Mouse (Mus musculus) neural tube, embryonic 10.5 days (tissue): Measurements from ENCODE around the gene C1s1.
"Not testable (repeated sequence)": the region's sequence is repeated elsewhere in the genome, so short reads cannot be mapped to it uniquely, and the experiment has no call there.

ENCODE experiments used
- DNase-seq: peaks from one replicate; pipeline ENCODE4 v3.0.0-alpha.2; 2017; ENCODE audit warnings: low spot score; ENCODE audit errors: extremely low spot score

The C1s1 gene

GRCm38 (mm10) chr6:124542284-124542683 lies at the start of gene C1s1:
Gene C1s1 (minus strand): TSS chr6:124542359.
- DNase-seq, result not testable (repeated sequence)

- no peak for DNase-seq
Measured at GRCm38 (mm10) chr6:124588771-124589170, 46.6 kb upstream of the C1s1 start.

- DNase-seq, result no peak
Measured at GRCm38 (mm10) chr6:124586266-124586665, 44.1 kb upstream of the C1s1 start.

- no peak for DNase-seq
Measured at GRCm38 (mm10) chr6:124585761-124586160, 43.6 kb upstream of the C1s1 start.

GRCm38 (mm10) chr6:124584935-124585334 lies 42.8 kb upstream of the C1s1 start:
- no peak for DNase-seq

- no peak for DNase-seq
Measured at GRCm38 (mm10) chr6:124582231-124582630, 40.1 kb upstream of the C1s1 start.

- DNase-seq, result not testable (repeated sequence)
Measured at GRCm38 (mm10) chr6:124580155-124580554, 38.0 kb upstream of the C1s1 start.

GRCm38 (mm10) chr6:124575155-124575678 lies 33.1 kb upstream of the C1s1 start:
- not testable (repeated sequence) for DNase-seq

GRCm38 (mm10) chr6:124570026-124570425 lies 27.9 kb upstream of the C1s1 start, which contains the start of gene C1rb:
Gene C1rb (plus strand): TSS chr6:124570294.
- peak; percentile 65 for DNase-seq

- not testable (repeated sequence) for DNase-seq
Measured at GRCm38 (mm10) chr6:124561611-124562010, 19.5 kb upstream of the C1s1 start.

- not testable (repeated sequence) for DNase-seq
Measured at GRCm38 (mm10) chr6:124561156-124561555, 19.0 kb upstream of the C1s1 start.

GRCm38 (mm10) chr6:124555956-124556355 lies 13.8 kb upstream of the C1s1 start:
- DNase-seq, result not testable (repeated sequence)

GRCm38 (mm10) chr6:124552766-124553165 lies 10.6 kb upstream of the C1s1 start:
- DNase-seq, result no peak

GRCm38 (mm10) chr6:124549023-124549550 lies 6.9 kb upstream of the C1s1 start:
- no peak for DNase-seq

GRCm38 (mm10) chr6:124547979-124548378 lies 5.8 kb upstream of the C1s1 start:
- not testable (repeated sequence) for DNase-seq

- DNase-seq, result no peak
Measured at GRCm38 (mm10) chr6:124545425-124545824, 3.3 kb upstream of the C1s1 start.

- no peak for DNase-seq
Measured at GRCm38 (mm10) chr6:124544466-124544865, 2.3 kb upstream of the C1s1 start.

GRCm38 (mm10) chr6:124541176-124541575 lies 983 bp downstream of the C1s1 start:
- DNase-seq, result not testable (repeated sequence)

- DNase-seq, result not testable (repeated sequence)
Measured at GRCm38 (mm10) chr6:124536125-124536829, 5.9 kb downstream of the C1s1 start.

- DNase-seq, result no peak
Measured at GRCm38 (mm10) chr6:124531077-124531476, 11.1 kb downstream of the C1s1 start.

- no peak for DNase-seq
Measured at GRCm38 (mm10) chr6:124527881-124528280, 14.3 kb downstream of the C1s1 start.

- not testable (repeated sequence) for DNase-seq
Measured at GRCm38 (mm10) chr6:124522082-124522481, 20.1 kb downstream of the C1s1 start.

GRCm38 (mm10) chr6:124517733-124518132 lies 24.4 kb downstream of the C1s1 start:
- DNase-seq, result not testable (repeated sequence)
